Mouse (Mus musculus): ENCODE measurements at regions not wholly inside any gene's neighbourhood (a gene's known extent, or its start where the extent isn't known, plus 50 kb on each side); places are given as distances from the start of the nearest gene placed in this dataset.
A peak's percentile ranks its signal among the peaks of the same experiment; 100 is the strongest.

- Histone ChIP-seq H3K9me3 (ENCODE audit: control insufficient read depth, low read length) (no peaks in the 10 kb centered on the region), H3K4me1 (ENCODE audit: control insufficient read depth, insufficient read depth, low read length) (no peaks in the 10 kb centered on the region; the same call in 1 of the 2 replicates), H3K36me3 (ENCODE audit: control insufficient read depth, insufficient read depth, low read length) (no peaks in the 10 kb centered on the region), H3K27me3 (ENCODE audit: control insufficient read depth, insufficient read depth, low read length) (no peaks in the 10 kb centered on the region), H3K9ac (ENCODE audit: low read length) (no peak overlapping the region), H3K4me2 (no peak overlapping the region), H3K27ac (ENCODE audit: low read depth, low read length) (no peak overlapping the region), H3K4me3 (ENCODE audit: low read depth, low read length) (no peak overlapping the region)
- no peak for ATAC-seq (ENCODE audit: low FRiP score)
- WGBS: 88% methylated on average over 8 of the region's 8 CpGs
- no peak for DNase-seq (ENCODE audit: low spot score, missing footprints)
Observed at GRCm38 (mm10) chr2:169161651-169162050, 206.3 kb upstream of the Zfp64 start.

- no peak overlapping the region for H3K9ac ChIP-seq (ENCODE audit: low read length)
- 39% methylated on average over 11 of the region's 11 CpGs for WGBS
- H3K27ac ChIP-seq (ENCODE audit: low read depth, low read length): no peak overlapping the region
Observed at GRCm38 (mm10) chr2:169158760-169159159, 203.4 kb upstream of the Zfp64 start.

GRCm38 (mm10) chr2:169158005-169158673, 202.8 kb upstream of the Zfp64 start:
- Histone ChIP-seq H3K9me3 (ENCODE audit: control insufficient read depth, low read length) (no peaks in the 10 kb centered on the region), H3K4me2 (peak overlapping the region; percentile 4; the same call in 1 of the 2 replicates), H3K9ac (ENCODE audit: low read length) (no peak overlapping the region), H3K27ac (ENCODE audit: low read depth, low read length) (no peak overlapping the region), H3K36me3 (ENCODE audit: control insufficient read depth, insufficient read depth, low read length) (no peaks in the 10 kb centered on the region), H3K4me1 (ENCODE audit: control insufficient read depth, insufficient read depth, low read length) (no peaks in the 10 kb centered on the region; the same call in 1 of the 2 replicates), H3K4me3 (ENCODE audit: low read depth, low read length) (no peak overlapping the region), H3K27me3 (ENCODE audit: control insufficient read depth, insufficient read depth, low read length) (no peaks in the 10 kb centered on the region)
- ATAC-seq (ENCODE audit: low FRiP score): no peak; the same call in 1 of the 2 replicates
- no peak for DNase-seq (ENCODE audit: low spot score, missing footprints)
- WGBS: 59% methylated on average over 17 of the region's 17 CpGs

More at GRCm38 (mm10) chr2:169158760-169159159, 203.4 kb upstream of the Zfp64 start:
- ATAC-seq (ENCODE audit: low FRiP score) (no peak), DNase-seq (ENCODE audit: low spot score, missing footprints) (no peak)
- Histone ChIP-seq H3K27me3 (ENCODE audit: control insufficient read depth, insufficient read depth, low read length) (no peaks in the 10 kb centered on the region), H3K9me3 (ENCODE audit: control insufficient read depth, low read length) (no peaks in the 10 kb centered on the region), H3K36me3 (ENCODE audit: control insufficient read depth, insufficient read depth, low read length) (no peaks in the 10 kb centered on the region), H3K4me2 (peak overlapping the region; percentile 4; the same call in 1 of the 2 replicates), H3K4me3 (ENCODE audit: low read depth, low read length) (no peak overlapping the region), H3K4me1 (ENCODE audit: control insufficient read depth, insufficient read depth, low read length) (no peaks in the 10 kb centered on the region; the same call in 1 of the 2 replicates)

GRCm38 (mm10) chr2:169156908-169157307, 201.5 kb upstream of the Zfp64 start:
- no peak for ATAC-seq (ENCODE audit: low FRiP score)
- Histone ChIP-seq H3K4me1 (ENCODE audit: control insufficient read depth, insufficient read depth, low read length) (no peaks in the 10 kb centered on the region; the same call in 1 of the 2 replicates), H3K4me2 (no peak overlapping the region), H3K4me3 (ENCODE audit: low read depth, low read length) (no peak overlapping the region), H3K27me3 (ENCODE audit: control insufficient read depth, insufficient read depth, low read length) (no peaks in the 10 kb centered on the region), H3K9me3 (ENCODE audit: control insufficient read depth, low read length) (no peaks in the 10 kb centered on the region), H3K9ac (ENCODE audit: low read length) (no peak overlapping the region), H3K36me3 (ENCODE audit: control insufficient read depth, insufficient read depth, low read length) (no peaks in the 10 kb centered on the region), H3K27ac (ENCODE audit: low read depth, low read length) (no peak overlapping the region)
- no peak for DNase-seq (ENCODE audit: low spot score, missing footprints)
- 67% methylated on average over 8 of the region's 8 CpGs for WGBS

- WGBS: 88% methylated on average over 12 of the region's 12 CpGs
- no peak overlapping the region for H3K4me2 ChIP-seq
- DNase-seq (ENCODE audit: low spot score, missing footprints) (no peak), ATAC-seq (ENCODE audit: low FRiP score) (no peak)
- H3K9ac ChIP-seq (ENCODE audit: low read length): no peak overlapping the region
- H3K4me3 ChIP-seq (ENCODE audit: low read depth, low read length): no peak overlapping the region
- H3K36me3 ChIP-seq (ENCODE audit: control insufficient read depth, insufficient read depth, low read length): no peaks in the 10 kb centered on the region
- H3K27ac ChIP-seq (ENCODE audit: low read depth, low read length): no peak overlapping the region
- no peaks in the 10 kb centered on the region for H3K9me3 ChIP-seq (ENCODE audit: control insufficient read depth, low read length)
- H3K27me3 ChIP-seq (ENCODE audit: control insufficient read depth, insufficient read depth, low read length): no peaks in the 10 kb centered on the region
- no peaks in the 10 kb centered on the region; the same call in 1 of the 2 replicates for H3K4me1 ChIP-seq (ENCODE audit: control insufficient read depth, insufficient read depth, low read length)
Observed at GRCm38 (mm10) chr2:169154881-169155280, 199.5 kb upstream of the Zfp64 start.

- no peaks in the 10 kb centered on the region for H3K4me1 ChIP-seq (ENCODE audit: control insufficient read depth, insufficient read depth, low read length)
- ATAC-seq (ENCODE audit: low FRiP score) (no peak), DNase-seq (ENCODE audit: low spot score, missing footprints) (no peak)
- no peaks in the 10 kb centered on the region for H3K36me3 ChIP-seq (ENCODE audit: control insufficient read depth, insufficient read depth, low read length)
- no peak overlapping the region for H3K4me2 ChIP-seq
- 90% methylated on average over 7 of the region's 7 CpGs for WGBS
- no peak overlapping the region for H3K27ac ChIP-seq (ENCODE audit: low read depth, low read length)
- H3K9ac ChIP-seq (ENCODE audit: low read length): no peak overlapping the region
- H3K27me3 ChIP-seq (ENCODE audit: control insufficient read depth, insufficient read depth, low read length): no peaks in the 10 kb centered on the region
- H3K4me3 ChIP-seq (ENCODE audit: low read depth, low read length): no peak overlapping the region
- H3K9me3 ChIP-seq (ENCODE audit: control insufficient read depth, low read length): no peaks in the 10 kb centered on the region
Observed at GRCm38 (mm10) chr2:169147655-169148054, 192.3 kb upstream of the Zfp64 start.

- H3K4me3 ChIP-seq (ENCODE audit: low read depth, low read length): no peak overlapping the region
- H3K9ac ChIP-seq (ENCODE audit: low read length): no peak overlapping the region
- no peak overlapping the region for H3K27ac ChIP-seq (ENCODE audit: low read depth, low read length)
- no peaks in the 10 kb centered on the region for H3K4me1 ChIP-seq (ENCODE audit: control insufficient read depth, insufficient read depth, low read length)
- H3K4me2 ChIP-seq: no peak overlapping the region
- no peaks in the 10 kb centered on the region for H3K27me3 ChIP-seq (ENCODE audit: control insufficient read depth, insufficient read depth, low read length)
- no peak for ATAC-seq (ENCODE audit: low FRiP score)
- DNase-seq (ENCODE audit: low spot score, missing footprints): no peak
- H3K36me3 ChIP-seq (ENCODE audit: control insufficient read depth, insufficient read depth, low read length): no peaks in the 10 kb centered on the region
- H3K9me3 ChIP-seq (ENCODE audit: control insufficient read depth, low read length): no peaks in the 10 kb centered on the region
- 84% methylated on average over 8 of the region's 8 CpGs for WGBS
Observed at GRCm38 (mm10) chr2:169142224-169142623, 186.8 kb upstream of the Zfp64 start.

- WGBS: 80% methylated on average over 15 of the region's 15 CpGs
- no peak overlapping the region for H3K27ac ChIP-seq (ENCODE audit: low read depth, low read length)
- no peak overlapping the region for H3K4me2 ChIP-seq
- H3K4me1 ChIP-seq (ENCODE audit: control insufficient read depth, insufficient read depth, low read length): no peaks in the 10 kb centered on the region
- DNase-seq (ENCODE audit: low spot score, missing footprints): no peak
- H3K9ac ChIP-seq (ENCODE audit: low read length): no peak overlapping the region
- ATAC-seq (ENCODE audit: low FRiP score): no peak
- no peaks in the 10 kb centered on the region for H3K36me3 ChIP-seq (ENCODE audit: control insufficient read depth, insufficient read depth, low read length)
- H3K4me3 ChIP-seq (ENCODE audit: low read depth, low read length): no peak overlapping the region
- H3K9me3 ChIP-seq (ENCODE audit: control insufficient read depth, low read length): no peaks in the 10 kb centered on the region; the same call in 1 of the 2 replicates
- H3K27me3 ChIP-seq (ENCODE audit: control insufficient read depth, insufficient read depth, low read length): no peaks in the 10 kb centered on the region
Observed at GRCm38 (mm10) chr2:169133855-169134254, 178.5 kb upstream of the Zfp64 start.

GRCm38 (mm10) chr2:169125476-169125875, 170.1 kb upstream of the Zfp64 start:
- H3K4me1 ChIP-seq (ENCODE audit: control insufficient read depth, insufficient read depth, low read length): no peaks in the 10 kb centered on the region
- no peaks in the 10 kb centered on the region for H3K36me3 ChIP-seq (ENCODE audit: control insufficient read depth, insufficient read depth, low read length)
- WGBS: 86% methylated on average over 10 of the region's 10 CpGs
- H3K9ac ChIP-seq (ENCODE audit: low read length): no peak overlapping the region
- H3K4me2 ChIP-seq: no peak overlapping the region
- no peaks in the 10 kb centered on the region; the same call in 1 of the 2 replicates for H3K9me3 ChIP-seq (ENCODE audit: control insufficient read depth, low read length)
- H3K4me3 ChIP-seq (ENCODE audit: low read depth, low read length): no peak overlapping the region
- H3K27me3 ChIP-seq (ENCODE audit: control insufficient read depth, insufficient read depth, low read length): no peaks in the 10 kb centered on the region
- ATAC-seq (ENCODE audit: low FRiP score): no peak
- no peak for DNase-seq (ENCODE audit: low spot score, missing footprints)
- no peak overlapping the region for H3K27ac ChIP-seq (ENCODE audit: low read depth, low read length)
